Mouse (Mus musculus) lung, adult 2 months (tissue): ENCODE results near the gene Inpp4b.

Source experiments
- CTCF ChIP-seq: fragments of 200-500 bp; IDR thresholded peaks from 2 replicates; pipeline ENCODE4 v1.5.1; 2011; ENCODE audit warnings: mild to moderate bottlenecking, low read length, control low read depth; ENCODE audit not compliant: insufficient read depth
- POLR2A ChIP-seq: fragments of 200-500 bp; IDR thresholded peaks from 2 replicates; pipeline ENCODE4 v1.6.1; 2011; ENCODE audit warnings: low read depth, mild to moderate bottlenecking, control low read depth, low read length, borderline replicate concordance; ENCODE audit errors: extremely low read depth

DNA sequence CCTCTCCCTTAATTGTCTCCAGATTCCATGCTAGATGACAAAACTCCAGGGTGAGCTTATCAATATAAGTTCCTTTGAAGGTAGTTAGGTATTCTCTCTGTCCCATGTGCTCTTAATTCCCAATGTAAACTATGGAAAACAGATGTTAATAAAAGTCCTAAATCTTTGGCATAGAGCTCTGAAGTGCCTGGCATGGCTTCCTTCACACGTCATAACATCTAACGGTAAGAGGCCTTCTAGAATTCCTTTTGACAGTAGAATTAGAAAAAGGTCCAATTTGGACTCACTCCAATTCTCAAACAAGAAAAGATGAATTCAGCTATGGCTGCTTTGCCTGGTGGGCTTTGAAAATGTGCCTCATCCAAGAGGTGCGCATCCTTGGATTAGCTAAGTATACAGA lies 236.6 kb downstream of the Inpp4b start:
- TF ChIP-seq CTCF = no peak
- no peak for TF ChIP-seq POLR2A
